Mouse (Mus musculus): ENCODE results near the gene Socs3. TPM values are rescaled to one million over a fixed set of nuclear protein-coding genes. Genes with fewer than 3 reads are reported as not detected.

Gene Socs3
- total RNA-seq, 2 experiments from 2014 or later, result 4.4 to 6.1 TPM

- intact Hi-C loops (cut with DNase I), result no loop called here
- no peak overlapping the region for H3K4me3 ChIP-seq
- no peak for TF ChIP-seq CTCF (IDR thresholded peaks at IDR 0.05)
- no peak for DNase-seq (ENCODE audit: extremely low spot score in 1 of 2, low spot score in 2 of 2)
- H3K27ac ChIP-seq, result no peak overlapping the region
Measured at GRCm38 (mm10) chr11:117959741-117960381, 10.0 kb downstream of the Socs3 start.

- no peak for DNase-seq (ENCODE audit: extremely low spot score in 1 of 2, low spot score in 2 of 2)
- intact Hi-C loops (cut with DNase I), result no loop called here
- TF ChIP-seq CTCF (IDR thresholded peaks at IDR 0.05), result no peak
- Histone ChIP-seq H3K27ac (no peak overlapping the region), H3K4me3 (no peak overlapping the region)
Measured at GRCm38 (mm10) chr11:117959166-117959565, 10.7 kb downstream of the Socs3 start.

- intact Hi-C loops (cut with DNase I), result no loop called here
- no peak for TF ChIP-seq CTCF (IDR thresholded peaks at IDR 0.05)
- Histone ChIP-seq H3K27ac (no peak overlapping the region), H3K4me3 (no peak overlapping the region)
- DNase-seq (ENCODE audit: extremely low spot score in 1 of 2, low spot score in 2 of 2), result no peak
Measured at GRCm38 (mm10) chr11:117958197-117958596, 11.7 kb downstream of the Socs3 start.

- intact Hi-C loops (cut with DNase I), result no loop called here
- TF ChIP-seq CTCF (IDR thresholded peaks at IDR 0.05), result no peak
- H3K27ac ChIP-seq, result no peak overlapping the region
- no peak overlapping the region for H3K4me3 ChIP-seq
- DNase-seq (ENCODE audit: extremely low spot score in 1 of 2, low spot score in 2 of 2), result no peak
Measured at GRCm38 (mm10) chr11:117955621-117956020, 14.2 kb downstream of the Socs3 start.

- DNase-seq (ENCODE audit: extremely low spot score in 1 of 2, low spot score in 2 of 2), result no peak
- intact Hi-C loops (cut with DNase I), result no loop called here
- Histone ChIP-seq H3K27ac (no peak overlapping the region), H3K4me3 (no peak overlapping the region)
- TF ChIP-seq CTCF (IDR thresholded peaks at IDR 0.05), result no peak; the same call in 1 of the 2 replicates
Measured at GRCm38 (mm10) chr11:117954819-117955218, 15.0 kb downstream of the Socs3 start.

- TF ChIP-seq CTCF (IDR thresholded peaks at IDR 0.05), result no peak; the same call in none of the 2 replicates
- Histone ChIP-seq H3K27ac (no peak overlapping the region), H3K4me3 (no peak overlapping the region)
- intact Hi-C loops (cut with DNase I), result no loop called here
- DNase-seq (ENCODE audit: extremely low spot score in 1 of 2, low spot score in 2 of 2), result no peak
Measured at GRCm38 (mm10) chr11:117954094-117954493, 15.8 kb downstream of the Socs3 start.

GRCm38 (mm10) chr11:117952174-117952933, 17.5 kb downstream of the Socs3 start:
- intact Hi-C loops (cut with DNase I), result no loop called here
- Histone ChIP-seq H3K27ac (no peak overlapping the region), H3K4me3 (no peak overlapping the region)
- no peak for DNase-seq (ENCODE audit: extremely low spot score in 1 of 2, low spot score in 2 of 2)
- TF ChIP-seq CTCF (IDR thresholded peaks at IDR 0.05), result no peak

GRCm38 (mm10) chr11:117951391-117951790, 18.5 kb downstream of the Socs3 start:
- Histone ChIP-seq H3K4me3 (no peak overlapping the region), H3K27ac (no peak overlapping the region)
- intact Hi-C loops (cut with DNase I), result no loop called here
- no peak for TF ChIP-seq CTCF (IDR thresholded peaks at IDR 0.05)
- no peak for DNase-seq (ENCODE audit: extremely low spot score in 1 of 2, low spot score in 2 of 2)

GRCm38 (mm10) chr11:117949392-117950091, 20.3 kb downstream of the Socs3 start:
- peak overlapping the region; percentile 39 for H3K4me3 ChIP-seq
- no peak for DNase-seq (ENCODE audit: extremely low spot score in 1 of 2, low spot score in 2 of 2)
- no peak; the same call in 1 of the 2 replicates for TF ChIP-seq CTCF (IDR thresholded peaks at IDR 0.05)
- intact Hi-C loops (cut with DNase I), result no loop called here
- peak overlapping the region; percentile 13; the same call in 1 of the 2 replicates for H3K27ac ChIP-seq

GRCm38 (mm10) chr11:117946996-117947419, 22.8 kb downstream of the Socs3 start:
- intact Hi-C loops (cut with DNase I), result no loop called here
- TF ChIP-seq CTCF (IDR thresholded peaks at IDR 0.05), result no peak
- DNase-seq (ENCODE audit: extremely low spot score in 1 of 2, low spot score in 2 of 2), result no peak
- Histone ChIP-seq H3K27ac (no peak overlapping the region), H3K4me3 (no peak overlapping the region)

GRCm38 (mm10) chr11:117946195-117946979, 23.5 kb downstream of the Socs3 start:
- intact Hi-C loops (cut with DNase I), result no loop called here
- no peak overlapping the region for H3K4me3 ChIP-seq
- no peak overlapping the region for H3K27ac ChIP-seq
- no peak for TF ChIP-seq CTCF (IDR thresholded peaks at IDR 0.05)
- DNase-seq (ENCODE audit: extremely low spot score in 1 of 2, low spot score in 2 of 2), result no peak

All from left cerebral cortex, adult 2 months (tissue).